Mouse (Mus musculus) neural tube, embryonic 12.5 days (tissue): Measurements from ENCODE around the gene Pld1. TPM values are rescaled to one million over a fixed set of nuclear protein-coding genes. Genes with fewer than 3 reads are reported as not detected.
A peak's percentile ranks its signal among the peaks of the same experiment; 100 is the strongest.

Source experiments
- ATAC-seq: fragments of 200-750 bp; cut with Nextera tagmentation; 2 replicates; pipeline ENCODE4 v1.8.0; 2017; ENCODE audit warnings: low read depth, mild to moderate bottlenecking, moderate TSS enrichment, moderate library complexity; ENCODE audit not compliant: low FRiP score
- H3K27ac ChIP-seq: fragments of 300-500 bp; sonication (generic); 2 replicates; pipeline ENCODE4 v1.5.1; 2016
- H3K27me3 ChIP-seq: fragments of 300-500 bp; sonication (generic); replicated peaks from 2 replicates; pipeline ENCODE4 v1.6.1; 2016; ENCODE audit warnings: mild to moderate bottlenecking
- H3K36me3 ChIP-seq: fragments of 300-500 bp; sonication (generic); 2 replicates; pipeline ENCODE4 v1.6.1; 2016; ENCODE audit warnings: mild to moderate bottlenecking
- H3K4me1 ChIP-seq: fragments of 300-500 bp; sonication (generic); 2 replicates; pipeline ENCODE4 v1.6.1; 2016
- H3K4me2 ChIP-seq: fragments of 300-500 bp; sonication (generic); replicated peaks from 2 replicates; pipeline ENCODE4 v1.6.1; 2016; ENCODE audit warnings: mild to moderate bottlenecking
- H3K4me3 ChIP-seq: fragments of 300-500 bp; sonication (generic); 2 replicates; pipeline ENCODE4 v1.5.1; 2016
- H3K9ac ChIP-seq: fragments of 300-500 bp; sonication (generic); 2 replicates; pipeline ENCODE4 v1.6.1; 2016; ENCODE audit warnings: mild to moderate bottlenecking
- H3K9me3 ChIP-seq: fragments of 300-500 bp; sonication (generic); 2 replicates; pipeline ENCODE4 v1.6.1; 2016; ENCODE audit warnings: mild to moderate bottlenecking
- WGBS: fragments of 180-500 bp; shearing (Covaris S2); methylation state at CpG from one replicate; pipeline ENCODE4 v1.1.7; 2016; 5-methylcytosine and 5-hydroxymethylcytosine counted together
- polyA plus RNA-seq: library from polyadenylated mRNA; unstranded; fragments of >200 nt; fragmentation: Nextera tagmentation; extraction: Ambion mirVana; gene quantifications from 2 replicates; pipeline ENCODE4 v1.2.1, GENCODE M21; 2016

The Pld1 gene
- polyA plus RNA-seq, 1 experiment from 2014 or later, result 4.2 TPM

DNA sequence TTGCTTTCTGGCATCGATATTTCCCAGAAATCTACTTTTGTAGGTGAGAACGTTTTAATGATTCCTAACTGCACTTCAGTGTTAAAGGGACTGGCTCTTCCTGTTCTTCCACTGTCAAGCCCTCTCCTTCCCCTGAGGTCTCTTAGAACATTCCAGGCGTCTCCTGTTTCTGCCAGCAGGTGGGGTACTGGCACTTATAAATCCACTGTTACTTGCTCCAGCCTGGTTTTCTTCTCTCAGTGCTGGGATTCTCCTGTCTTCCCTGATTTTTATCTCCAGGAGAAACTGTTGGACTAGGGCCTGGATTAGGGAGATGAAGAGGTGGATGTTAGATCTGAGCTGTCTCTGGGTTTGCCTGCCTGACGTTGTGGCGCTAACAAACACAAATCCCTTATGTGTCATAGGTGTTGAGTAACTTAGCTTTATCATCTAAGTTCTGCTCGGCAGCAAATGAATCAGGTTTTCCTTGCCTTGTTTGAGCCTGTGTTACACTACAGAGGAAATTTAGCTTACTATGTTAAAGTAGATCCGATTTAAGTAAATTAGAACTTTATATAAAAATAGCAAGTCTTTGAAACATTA, 44.0 kb downstream of the Pld1 start:
- Histone ChIP-seq H3K4me2 (no peak overlapping the region), H3K9me3 (no peaks in the 10 kb centered on the region), H3K4me1 (peaks cover 11% of the 10 kb centered on the region; the same call in 1 of the 2 replicates), H3K27me3 (no peaks in the 10 kb centered on the region), H3K9ac (no peak overlapping the region), H3K36me3 (no peaks in the 10 kb centered on the region), H3K4me3 (no peak overlapping the region), H3K27ac (no peak overlapping the region)
- ATAC-seq, result peak; percentile 60
- 55% methylated on average over 7 of the region's 7 CpGs for WGBS

DNA sequence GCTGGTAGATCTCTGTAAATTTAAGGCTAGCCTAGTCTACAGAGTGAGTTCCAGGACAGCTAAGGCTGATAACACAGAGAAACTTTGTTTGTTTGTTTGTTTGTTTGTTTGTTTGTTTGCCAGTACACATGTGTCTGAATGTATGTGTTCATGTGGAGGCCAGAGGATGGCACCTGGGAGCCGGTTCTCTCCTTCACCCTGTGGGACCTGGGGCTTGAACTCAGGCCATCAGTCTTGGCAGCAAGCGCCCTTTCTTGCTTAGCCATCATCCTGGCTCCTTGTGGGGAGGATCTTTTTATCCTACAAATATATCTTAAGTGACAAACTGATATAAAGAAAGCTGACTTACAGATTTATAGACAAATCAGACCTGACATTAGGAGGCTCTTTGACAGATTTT, 44.8 kb downstream of the Pld1 start:
- 74% methylated on average over 2 of the region's 2 CpGs for WGBS
- Histone ChIP-seq H3K27ac (no peak overlapping the region), H3K9ac (no peak overlapping the region)

DNA sequence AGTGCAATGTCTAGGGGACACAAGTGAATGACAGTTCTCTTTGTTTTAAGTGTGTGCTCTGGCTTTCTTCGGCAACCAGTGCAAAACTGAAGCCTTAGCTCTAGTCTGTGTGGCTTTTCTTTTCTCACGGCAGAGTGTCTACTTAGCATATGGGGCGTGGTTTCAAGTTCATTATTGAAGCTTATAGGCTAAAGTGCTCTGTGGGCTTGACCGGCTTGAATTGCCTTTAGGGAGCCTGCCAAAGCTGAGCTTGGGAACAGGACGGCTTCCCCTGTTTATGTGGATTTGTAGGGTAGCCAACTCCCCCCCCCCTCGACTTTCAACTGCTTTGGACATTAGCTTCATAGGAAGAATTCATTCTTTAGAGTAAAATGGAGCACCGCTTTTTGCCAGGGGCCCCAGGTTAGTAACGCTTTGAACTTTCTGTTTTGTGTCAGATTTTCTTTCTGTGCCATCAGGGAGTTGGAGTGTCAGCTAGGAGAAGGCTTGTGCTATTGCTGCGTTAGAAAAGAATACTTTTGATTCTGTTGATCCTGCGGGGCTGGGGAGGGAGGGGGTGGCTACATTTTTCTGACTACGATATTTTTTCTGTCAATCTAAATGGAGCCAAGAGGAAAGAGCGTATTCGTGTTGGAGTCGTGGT, 45.6 kb downstream of the Pld1 start:
- 19% methylated on average over 14 of the region's 14 CpGs for WGBS
- Histone ChIP-seq H3K9me3 (no peaks in the 10 kb centered on the region), H3K27ac (no peak overlapping the region), H3K4me2 (peak overlapping the region; percentile 47), H3K27me3 (no peaks in the 10 kb centered on the region), H3K4me1 (peaks cover 11% of the 10 kb centered on the region; the same call in 1 of the 2 replicates), H3K9ac (no peak overlapping the region), H3K36me3 (no peaks in the 10 kb centered on the region), H3K4me3 (no peak overlapping the region)
- ATAC-seq, result peak; percentile 97

More for the DNA sequence above, 44.8 kb downstream of the Pld1 start:
- Histone ChIP-seq H3K27me3 (no peaks in the 10 kb centered on the region), H3K9me3 (no peaks in the 10 kb centered on the region), H3K4me3 (no peak overlapping the region), H3K4me2 (no peak overlapping the region), H3K36me3 (no peaks in the 10 kb centered on the region), H3K4me1 (peaks cover 11% of the 10 kb centered on the region; the same call in 1 of the 2 replicates)
- no peak for ATAC-seq

DNA sequence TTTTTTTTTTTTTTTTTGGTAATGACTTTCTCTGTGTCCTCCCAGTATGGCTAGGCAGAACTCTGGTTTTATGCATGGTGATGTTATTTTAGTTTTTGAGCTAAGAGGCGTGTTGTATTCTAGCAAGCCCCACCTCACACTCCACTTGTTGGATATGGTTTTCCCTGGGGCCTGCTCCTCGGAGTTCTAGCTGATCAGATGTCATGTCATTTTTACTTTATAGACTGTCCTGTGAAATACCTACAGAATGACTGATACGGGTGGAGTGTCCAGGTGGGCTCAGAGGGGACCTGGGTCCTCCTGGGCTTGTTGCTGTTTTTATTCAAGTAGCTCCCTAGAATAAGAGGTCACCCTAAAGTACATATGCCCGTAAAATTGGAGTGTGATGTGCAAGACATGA, 46.1 kb downstream of the Pld1 start:
- Histone ChIP-seq H3K4me3 (no peak overlapping the region), H3K4me1 (peaks cover 11% of the 10 kb centered on the region; the same call in 1 of the 2 replicates), H3K27ac (no peak overlapping the region), H3K27me3 (no peaks in the 10 kb centered on the region), H3K9ac (no peak overlapping the region), H3K36me3 (no peaks in the 10 kb centered on the region), H3K9me3 (no peaks in the 10 kb centered on the region), H3K4me2 (peak overlapping the region; percentile 47)
- WGBS, result 69% methylated on average over 4 of the region's 4 CpGs
- no peak for ATAC-seq

DNA sequence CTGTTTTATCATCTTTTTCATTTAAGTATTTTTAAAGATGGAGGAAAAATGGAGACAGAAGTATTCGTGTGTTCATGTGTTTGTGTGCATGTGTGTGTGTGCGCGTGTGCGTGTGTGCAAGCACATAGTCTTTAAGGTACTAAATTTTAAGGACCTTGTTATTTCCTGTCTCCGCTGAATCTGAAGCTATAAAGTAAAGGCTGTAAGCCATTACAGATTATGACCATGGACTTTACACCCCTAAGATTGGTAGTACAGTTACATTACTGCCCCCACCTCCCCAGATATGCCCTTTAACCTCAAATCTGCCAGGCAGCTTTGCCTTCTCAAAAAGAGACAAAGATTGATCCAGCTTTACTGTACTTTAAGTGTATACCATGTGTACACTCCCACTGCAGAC, 46.8 kb downstream of the Pld1 start:
- WGBS, result 95% methylated on average over 5 of the region's 5 CpGs
- Histone ChIP-seq H3K9me3 (no peaks in the 10 kb centered on the region), H3K27me3 (no peaks in the 10 kb centered on the region), H3K4me1 (peaks cover 11% of the 10 kb centered on the region; the same call in 1 of the 2 replicates), H3K9ac (no peak overlapping the region), H3K4me2 (peak overlapping the region; percentile 47), H3K36me3 (no peaks in the 10 kb centered on the region), H3K27ac (no peak overlapping the region), H3K4me3 (no peak overlapping the region)
- ATAC-seq, result no peak

DNA sequence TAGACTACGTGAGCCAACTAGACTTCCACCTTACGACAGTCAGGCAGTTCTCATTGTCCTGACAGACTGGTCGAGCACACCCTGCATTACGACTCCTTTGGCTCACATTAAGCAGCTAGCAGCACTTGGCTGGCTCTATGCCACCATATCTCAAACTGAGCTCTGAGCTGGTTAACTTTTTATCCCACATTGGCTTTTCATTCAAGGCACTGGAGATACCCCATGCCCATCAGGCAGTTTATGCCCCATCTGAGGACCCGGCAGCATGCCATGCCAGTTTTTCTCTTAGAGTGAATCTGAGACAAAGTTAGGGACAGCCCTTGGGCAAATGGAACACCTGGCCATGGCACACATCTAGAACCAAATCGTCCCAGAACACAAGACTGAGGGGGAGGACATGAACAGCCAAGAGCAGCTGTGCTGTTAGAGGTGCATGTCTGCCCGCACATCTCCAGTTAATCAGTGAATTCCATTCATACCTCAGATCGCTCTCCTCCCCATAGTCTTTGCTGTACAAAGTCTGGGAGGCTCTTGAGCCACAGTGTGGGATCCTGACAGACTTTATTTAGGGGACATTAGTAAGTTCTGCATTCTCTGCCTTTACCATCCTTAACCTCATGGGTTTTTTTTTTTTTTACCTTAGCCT, 49.5 kb downstream of the Pld1 start:
- Histone ChIP-seq H3K27me3 (no peaks in the 10 kb centered on the region), H3K4me2 (no peak overlapping the region), H3K4me1 (peaks cover 11% of the 10 kb centered on the region; the same call in 1 of the 2 replicates), H3K9me3 (no peaks in the 10 kb centered on the region), H3K4me3 (no peak overlapping the region), H3K9ac (no peak overlapping the region), H3K36me3 (no peaks in the 10 kb centered on the region), H3K27ac (no peak overlapping the region)
- 69% methylated on average over 8 of the region's 8 CpGs for WGBS
- ATAC-seq, result no peak

DNA sequence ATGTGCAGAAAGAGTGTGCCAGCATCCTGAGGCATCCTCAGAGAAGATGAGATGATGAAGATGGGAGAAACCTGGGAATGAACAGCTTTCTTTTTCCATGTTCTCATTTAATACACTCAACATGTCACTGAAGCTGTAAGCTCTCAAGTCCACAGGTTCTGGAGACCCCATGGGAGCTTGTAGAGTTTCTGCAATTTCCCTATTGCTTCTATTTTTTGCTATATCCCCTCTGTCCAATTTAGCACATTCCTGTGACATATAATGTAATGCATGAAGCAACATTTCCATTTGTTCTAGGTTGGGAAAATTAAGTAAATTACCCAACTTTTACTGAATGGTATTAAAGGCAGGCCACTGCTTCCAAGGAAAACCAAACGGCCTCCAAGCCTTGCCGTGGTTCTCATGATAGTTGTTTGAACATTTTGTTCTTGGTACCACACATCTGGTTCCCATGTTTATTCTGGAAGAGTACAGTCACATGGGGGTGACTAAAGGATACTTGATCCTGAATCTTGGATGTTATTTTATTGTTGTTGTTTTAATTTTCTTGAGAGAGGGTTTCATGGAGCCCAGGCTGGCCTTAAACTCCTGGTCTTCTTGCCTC, 52.7 kb downstream of the Pld1 start:
- Histone ChIP-seq H3K4me1 (no peaks in the 10 kb centered on the region), H3K36me3 (no peaks in the 10 kb centered on the region), H3K9ac (no peak overlapping the region), H3K27ac (no peak overlapping the region), H3K27me3 (no peaks in the 10 kb centered on the region), H3K9me3 (no peaks in the 10 kb centered on the region), H3K4me3 (no peak overlapping the region), H3K4me2 (no peak overlapping the region)
- 78% methylated on average over 2 of the region's 2 CpGs for WGBS
- no peak for ATAC-seq

DNA sequence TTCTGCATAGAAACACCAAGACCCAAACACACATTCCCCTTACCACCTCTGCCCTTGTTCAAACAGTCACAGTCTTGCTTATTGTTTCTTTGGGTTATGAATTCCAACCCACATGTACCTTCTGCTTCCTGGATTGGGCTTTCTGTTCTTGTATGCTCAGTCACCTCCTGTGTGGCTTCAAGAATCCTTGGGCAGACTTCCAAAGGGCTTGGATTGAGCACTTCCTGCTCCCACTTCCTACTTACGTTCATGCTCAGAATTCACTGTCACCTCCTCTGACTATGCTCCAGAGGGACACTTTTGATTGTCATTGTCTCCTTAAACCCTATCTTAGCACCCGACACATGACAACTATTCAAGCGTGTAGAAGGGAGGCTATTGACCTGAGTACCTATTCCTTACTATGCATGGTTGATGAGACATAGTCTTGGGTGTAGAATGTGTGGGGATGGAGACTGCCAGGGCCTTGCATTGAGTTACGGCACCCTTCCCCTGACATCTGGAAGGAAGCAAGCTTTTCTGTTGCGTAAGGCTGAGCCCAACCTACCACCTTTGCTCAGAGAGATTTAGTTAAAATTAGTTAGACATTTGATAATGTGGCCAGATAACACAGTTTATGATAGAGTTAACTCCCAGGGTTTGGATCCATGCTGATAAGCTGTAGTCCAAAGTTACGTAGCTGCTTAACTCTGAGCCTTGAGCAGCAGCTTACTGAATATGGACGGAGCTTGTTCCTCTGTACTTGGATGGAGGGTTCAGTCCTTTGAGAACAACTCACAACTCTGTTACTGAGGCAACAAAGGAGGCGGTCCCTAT, 55.9 kb downstream of the Pld1 start:
- no peak overlapping the region for H3K27ac ChIP-seq
- ATAC-seq, result no peak
- H3K4me2 ChIP-seq, result no peak overlapping the region
- no peak overlapping the region for H3K4me3 ChIP-seq
- H3K4me1 ChIP-seq, result no peaks in the 10 kb centered on the region
- H3K9ac ChIP-seq, result no peak overlapping the region
- WGBS, result 91% methylated on average over 8 of the region's 8 CpGs
- H3K9me3 ChIP-seq, result no peaks in the 10 kb centered on the region
- no peaks in the 10 kb centered on the region for H3K27me3 ChIP-seq
- no peaks in the 10 kb centered on the region for H3K36me3 ChIP-seq

DNA sequence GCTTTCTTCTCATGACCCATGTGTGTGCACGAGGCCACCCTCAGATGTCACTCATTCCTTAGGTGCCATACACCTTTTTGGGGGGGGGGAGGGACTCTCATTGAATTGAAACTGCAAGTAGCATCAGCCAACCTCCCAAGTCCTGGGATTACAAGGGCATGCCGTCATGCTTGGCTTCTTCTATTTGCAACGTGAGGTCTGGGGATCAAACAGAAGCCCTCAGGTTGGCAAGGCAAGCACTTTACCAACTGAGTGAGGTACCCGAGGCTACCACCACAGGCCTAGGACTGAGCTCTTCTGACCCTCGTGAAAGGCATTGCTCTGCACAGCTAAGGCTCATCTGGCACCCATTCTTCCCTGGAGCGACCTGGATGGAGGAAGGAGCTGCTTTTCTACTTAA, 65.8 kb downstream of the Pld1 start:
- ATAC-seq, result no peak
- H3K4me1 ChIP-seq, result no peaks in the 10 kb centered on the region
- H3K36me3 ChIP-seq, result no peaks in the 10 kb centered on the region
- H3K4me2 ChIP-seq, result no peak overlapping the region
- 79% methylated on average over 6 of the region's 6 CpGs for WGBS
- H3K9me3 ChIP-seq, result no peaks in the 10 kb centered on the region
- H3K27me3 ChIP-seq, result no peaks in the 10 kb centered on the region
- no peak overlapping the region for H3K9ac ChIP-seq
- H3K4me3 ChIP-seq, result no peak overlapping the region
- no peak overlapping the region for H3K27ac ChIP-seq

DNA sequence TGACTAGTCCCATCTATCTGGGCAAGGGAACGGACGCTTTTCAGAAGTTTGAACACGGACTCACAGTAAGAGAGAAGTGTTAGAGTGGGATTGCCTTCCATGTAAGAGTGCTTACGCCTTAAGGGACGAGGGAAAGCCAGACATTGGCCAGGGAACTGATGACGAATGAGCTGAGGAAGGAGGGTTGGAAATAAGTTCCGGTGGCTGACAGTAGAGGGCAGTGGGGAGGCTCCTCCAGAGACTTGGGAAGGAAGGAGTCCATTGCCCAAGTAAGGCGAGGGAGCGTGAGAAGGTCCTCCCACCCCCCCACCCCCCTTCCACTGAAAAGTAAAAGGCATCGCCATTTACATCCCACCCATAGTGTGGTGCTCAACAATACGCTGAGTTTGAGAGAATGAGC, 69.2 kb downstream of the Pld1 start:
- ATAC-seq, result no peak
- Histone ChIP-seq H3K36me3 (no peaks in the 10 kb centered on the region), H3K27ac (no peak overlapping the region), H3K9me3 (no peaks in the 10 kb centered on the region), H3K27me3 (no peaks in the 10 kb centered on the region), H3K9ac (no peak overlapping the region), H3K4me1 (no peaks in the 10 kb centered on the region), H3K4me2 (no peak overlapping the region), H3K4me3 (no peak overlapping the region)
- 83% methylated on average over 11 of the region's 11 CpGs for WGBS

DNA sequence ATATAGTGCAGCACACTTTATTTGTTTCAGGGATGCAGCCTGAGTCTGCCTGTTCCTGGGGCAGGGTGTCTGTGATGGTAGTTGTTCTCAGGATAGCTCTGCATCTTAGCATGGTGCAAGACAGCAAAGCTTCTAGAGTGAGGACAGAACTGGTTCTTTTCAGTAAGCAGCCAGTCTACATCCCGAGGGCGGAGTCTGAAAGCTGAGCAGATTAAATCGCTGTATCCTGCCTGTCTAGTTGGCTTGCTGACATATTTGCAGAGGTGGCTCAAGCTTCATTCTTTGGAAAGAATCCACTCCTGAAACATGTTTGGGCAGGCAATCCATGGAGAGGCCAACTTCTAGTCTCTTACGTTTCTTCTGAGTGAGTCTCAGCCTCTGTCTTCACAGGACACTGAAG, 69.9 kb downstream of the Pld1 start:
- no peaks in the 10 kb centered on the region for H3K27me3 ChIP-seq
- H3K9me3 ChIP-seq, result no peaks in the 10 kb centered on the region
- no peak overlapping the region for H3K4me2 ChIP-seq
- H3K9ac ChIP-seq, result no peak overlapping the region
- H3K36me3 ChIP-seq, result no peaks in the 10 kb centered on the region
- no peak overlapping the region for H3K27ac ChIP-seq
- H3K4me3 ChIP-seq, result no peak overlapping the region
- no peaks in the 10 kb centered on the region for H3K4me1 ChIP-seq
- no peak for ATAC-seq
- WGBS, result 87% methylated on average over 4 of the region's 4 CpGs

DNA sequence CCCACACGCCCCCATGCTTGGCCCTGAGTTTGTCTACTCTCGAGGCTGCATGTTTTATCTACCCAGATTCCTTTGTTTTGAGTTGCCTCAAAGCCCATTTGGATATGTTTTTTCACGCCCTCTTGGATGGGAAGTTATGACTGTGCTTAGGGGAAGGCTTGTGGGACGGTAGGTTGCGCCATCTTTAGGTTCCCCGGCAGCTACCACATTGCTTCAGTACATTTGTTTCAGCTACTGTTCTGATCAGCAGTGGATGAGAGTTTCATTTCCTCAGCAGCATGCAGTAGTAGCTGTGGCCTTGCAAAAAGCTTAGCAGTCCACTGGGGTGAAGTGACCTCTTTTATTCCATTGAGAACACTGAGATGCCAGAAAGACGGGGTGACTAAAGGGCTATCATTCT, 73.7 kb downstream of the Pld1 start:
- 91% methylated on average over 7 of the region's 7 CpGs for WGBS
- Histone ChIP-seq H3K4me2 (no peak overlapping the region), H3K9ac (no peak overlapping the region), H3K4me3 (no peak overlapping the region), H3K9me3 (no peaks in the 10 kb centered on the region), H3K4me1 (no peaks in the 10 kb centered on the region), H3K27me3 (no peaks in the 10 kb centered on the region), H3K27ac (no peak overlapping the region), H3K36me3 (no peaks in the 10 kb centered on the region)
- ATAC-seq, result no peak
